ENCODE assay signal across 21 mouse cellular contexts in genomic region chr13:20301760-20302159, GRCm38 (mm10).
DNase-seq lines count a peak whose midpoint lies in the region; ATAC-seq lines count a peak whose summit lies in the region.
"Had no signal": no experiment of that assay in that cellular context is flagged by ENCODE, and none has a peak within 500 bp of the region (broad histone marks: within the 10 kb centered on the region; RNA-seq: fewer than 3 reads in every experiment).

No protein-coding gene starts in this region.

- DNase-seq in frontal cortex, postnatal 25 days (ENCODE audit: low spot score in 2 of 2), result no peak
- peak; percentile 23 for DNase-seq in right cerebral cortex, adult 18-20 months
- no peak for DNase-seq in right cerebral cortex, postnatal 25 days
- DNase-seq in brain, adult 2 months (ENCODE audit: low read depth, low spot score), result peak; percentile 69
- DNase-seq in telencephalon, adult 2 months (ENCODE audit: low read depth, low spot score), result peak; percentile 50
- DNase-seq in ovary, postnatal 14 days (ENCODE audit: low spot score), result no peak
- DNase-seq in cerebellum, adult 11-12 months, result no peak
- DNase-seq: adrenal gland, adult 2 months; adrenal gland, adult 8-10 months; adrenal gland, postnatal 10 days; adrenal gland, postnatal 14 days; adrenal gland, postnatal 25 days; adrenal gland, postnatal 36 days; B cell, adult 2 months; cerebellum, adult 11 months; cerebellum, adult 18-20 months; cerebellum, adult 2 months had no signal

- ATAC-seq in frontal cortex, adult (ENCODE audit: low TSS enrichment), result peak; percentile 76
- ATAC-seq: activated CD4-positive, CD25-positive, alpha-beta regulatory T cell, adult 4 months; CD4-positive, CD25-positive, alpha-beta regulatory T cell, adult 4 months; Patski had no signal

Comparison
In these comparisons a context has a peak if more than half of its experiments do, and no peak if none do; other contexts are left out.
1. DNase-seq: peak in right cerebral cortex, adult 18-20 months (single experiment), brain, adult 2 months (single experiment) and telencephalon, adult 2 months (single experiment); none in frontal cortex, postnatal 25 days (0 of 2), right cerebral cortex, postnatal 25 days (single experiment), ovary, postnatal 14 days (single experiment) and cerebellum, adult 11-12 months (single experiment).